ENCODE assay signal across 17 mouse cellular contexts in the genomic region with DNA sequence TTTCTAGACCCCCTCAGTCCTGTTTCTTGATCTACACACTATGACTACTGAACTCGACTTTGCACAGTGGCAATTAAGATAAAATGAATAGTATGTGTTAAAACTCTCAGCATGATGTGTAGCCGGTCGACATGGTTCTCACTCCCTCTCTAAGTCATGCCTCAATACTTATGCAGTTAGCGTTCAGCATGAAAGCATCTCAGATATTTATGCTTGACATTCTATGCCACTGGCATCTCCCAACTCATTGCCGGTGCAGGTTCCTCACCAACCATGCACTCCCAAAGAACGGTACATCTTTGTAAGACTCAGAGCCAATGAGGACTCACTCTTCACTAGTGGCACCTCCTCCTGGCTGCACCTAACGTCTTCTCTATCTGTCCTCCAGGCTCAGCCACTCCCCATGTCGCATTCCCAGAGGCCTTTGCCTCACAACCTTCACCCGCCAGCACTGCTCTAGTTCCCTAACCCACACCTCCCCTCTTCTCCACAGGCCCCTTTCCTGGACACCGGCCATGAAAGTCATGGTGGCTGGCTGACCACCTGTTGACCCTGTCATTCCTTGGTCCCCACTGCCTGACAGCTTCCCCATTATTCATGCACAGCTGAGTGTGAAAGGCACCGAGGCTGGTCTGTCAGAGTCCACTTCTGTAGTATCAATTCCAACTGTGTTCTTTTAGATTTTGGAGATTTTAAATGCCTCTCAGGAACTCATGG.
DNase-seq lines count a peak whose midpoint lies in the region; ATAC-seq lines count a peak whose summit lies in the region.
"Had no signal": no experiment of that assay in that cellular context is flagged by ENCODE, and none has a peak within 500 bp of the region (broad histone marks: within the 10 kb centered on the region; RNA-seq: fewer than 3 reads in every experiment).

No protein-coding gene starts in this region.

- peak; percentile 21 for DNase-seq in left cerebral cortex, postnatal 4 days
- DNase-seq in left cerebral cortex, postnatal 36 days (ENCODE audit: low spot score in 2 of 2), result no peak
- peak; percentile 18 for DNase-seq in gastrocnemius, postnatal 25 days
- DNase-seq in lung, postnatal 36 days, result peak; percentile 17
- no peak for DNase-seq in thymus, postnatal 14 days
- DNase-seq: adrenal gland, postnatal 36 days; cerebellum, postnatal 36 days; heart, adult 18-20 months had no signal

- no peak overlapping the region for H3K4me3 ChIP-seq in kidney, embryonic 16.5 days (ENCODE audit: low read length)
- H3K4me3 ChIP-seq in hindbrain, embryonic 13.5 days, result no peak overlapping the region
- H3K4me3 ChIP-seq: heart, embryonic 15.5 days; hindbrain, embryonic 10.5 days; left cerebral cortex, adult 2 months; lung, embryonic 15.5 days; midbrain, embryonic 10.5 days had no signal

- no peak overlapping the region for H3K9ac ChIP-seq in kidney, embryonic 16.5 days (replicated peaks; ENCODE audit: low read length)
- no peak overlapping the region for H3K9ac ChIP-seq in hindbrain, embryonic 13.5 days
- H3K9ac ChIP-seq: heart, embryonic 15.5 days; lung, embryonic 15.5 days had no signal

- peak overlapping the region; percentile 71; the same call in 1 of the 2 replicates for H3K27ac ChIP-seq in kidney, embryonic 16.5 days (ENCODE audit: low read length)
- no peak overlapping the region for H3K27ac ChIP-seq in hindbrain, embryonic 13.5 days
- H3K27ac ChIP-seq: heart, embryonic 15.5 days; hindbrain, embryonic 10.5 days; left cerebral cortex, adult 2 months; lung, embryonic 15.5 days; midbrain, embryonic 10.5 days; stomach, postnatal 0 days had no signal

- peak; percentile 91 for ATAC-seq in kidney, embryonic 16.5 days (ENCODE audit: low FRiP score, low TSS enrichment)
- no peak for ATAC-seq in hindbrain, embryonic 13.5 days (ENCODE audit: low FRiP score)
- ATAC-seq: inflammation-experienced regulatory T-cells, adult 6 months had no signal

- peaks cover 3% of the 10 kb centered on the region; the same call in 1 of the 2 replicates for H3K36me3 ChIP-seq in kidney, embryonic 16.5 days (ENCODE audit: insufficient read depth, low read length)
- H3K36me3 ChIP-seq in hindbrain, embryonic 13.5 days, result no peaks in the 10 kb centered on the region
- H3K36me3 ChIP-seq: heart, embryonic 15.5 days; hindbrain, embryonic 10.5 days; lung, embryonic 15.5 days; midbrain, embryonic 10.5 days had no signal

- peaks cover 10% of the 10 kb centered on the region; the same call in 1 of the 2 replicates for H3K9me3 ChIP-seq in kidney, embryonic 16.5 days (ENCODE audit: low read length)
- H3K9me3 ChIP-seq in hindbrain, embryonic 13.5 days, result no peaks in the 10 kb centered on the region; the same call in 1 of the 2 replicates
- H3K9me3 ChIP-seq: heart, embryonic 15.5 days; lung, embryonic 15.5 days; midbrain, embryonic 10.5 days had no signal

- H3K27me3 ChIP-seq in kidney, embryonic 16.5 days (ENCODE audit: insufficient read depth, low read length), result no peaks in the 10 kb centered on the region
- no peaks in the 10 kb centered on the region for H3K27me3 ChIP-seq in hindbrain, embryonic 13.5 days
- H3K27me3 ChIP-seq: heart, embryonic 15.5 days; lung, embryonic 15.5 days had no signal

- 27% methylated on average over 11 of the region's 11 CpGs for WGBS in kidney, embryonic 16.5 days
- WGBS in hindbrain, embryonic 13.5 days, result 84% methylated on average over 11 of the region's 11 CpGs

- H3K4me2 ChIP-seq in kidney, embryonic 16.5 days (replicated peaks; ENCODE audit: low read depth, low read length), result no peak overlapping the region
- no peak overlapping the region for H3K4me2 ChIP-seq in hindbrain, embryonic 13.5 days
- H3K4me2 ChIP-seq: heart, embryonic 15.5 days; lung, embryonic 15.5 days had no signal

- intact Hi-C loops in left cerebral cortex, postnatal 4 days (cut with DNase I), result no loop called here
- intact Hi-C loops in left cerebral cortex, postnatal 36 days (cut with DNase I), result no loop called here

- H3K4me1 ChIP-seq in kidney, embryonic 16.5 days (ENCODE audit: insufficient read depth, low read length), result peaks cover 23% of the 10 kb centered on the region
- peaks cover 9% of the 10 kb centered on the region for H3K4me1 ChIP-seq in hindbrain, embryonic 13.5 days (replicated peaks)

Comparison
In these comparisons a context has a peak if more than half of its experiments do, and no peak if none do; other contexts are left out.
1. DNase-seq: peak in left cerebral cortex, postnatal 4 days (single experiment), gastrocnemius, postnatal 25 days (single experiment) and lung, postnatal 36 days (single experiment); none in left cerebral cortex, postnatal 36 days (0 of 2) and thymus, postnatal 14 days (single experiment).